Mouse (Mus musculus) layer of hippocampus, adult 18-20 months (tissue): ENCODE results near the gene Tmco1. TPM values are rescaled to one million over a fixed set of nuclear protein-coding genes. Genes with fewer than 3 reads are reported as not detected.

ENCODE experiments used
- DNase-seq, 2 experiments: peaks; one replicate each; pipeline ENCODE4 v3.0.0; 2022; ENCODE audit warnings: low spot score in 2 of 2
- long read RNA-seq: library from polyadenylated mRNA; stranded (forward); transcript quantifications from one replicate; pipeline ENCODE4 v2.0.0, GENCODE M21; 2021
- total RNA-seq, 2 experiments: library from RNA; stranded (reverse); gene quantifications; 2 replicates each; pipeline ENCODE4 v1.2.3; 2021

The Tmco1 gene
- 10 to 100 TPM; 46.8 to 50.3 TPM for total RNA-seq
- long read RNA-seq, transcript Tmco1-204 (7 exons, 1,573 nt), result major isoform, 42 of 47 reads
- long read RNA-seq, partial matches to known transcripts, result 0 of 47 reads
- long read RNA-seq, other reads (novel, unspliced or antisense), result 5 of 47 reads

DNA sequence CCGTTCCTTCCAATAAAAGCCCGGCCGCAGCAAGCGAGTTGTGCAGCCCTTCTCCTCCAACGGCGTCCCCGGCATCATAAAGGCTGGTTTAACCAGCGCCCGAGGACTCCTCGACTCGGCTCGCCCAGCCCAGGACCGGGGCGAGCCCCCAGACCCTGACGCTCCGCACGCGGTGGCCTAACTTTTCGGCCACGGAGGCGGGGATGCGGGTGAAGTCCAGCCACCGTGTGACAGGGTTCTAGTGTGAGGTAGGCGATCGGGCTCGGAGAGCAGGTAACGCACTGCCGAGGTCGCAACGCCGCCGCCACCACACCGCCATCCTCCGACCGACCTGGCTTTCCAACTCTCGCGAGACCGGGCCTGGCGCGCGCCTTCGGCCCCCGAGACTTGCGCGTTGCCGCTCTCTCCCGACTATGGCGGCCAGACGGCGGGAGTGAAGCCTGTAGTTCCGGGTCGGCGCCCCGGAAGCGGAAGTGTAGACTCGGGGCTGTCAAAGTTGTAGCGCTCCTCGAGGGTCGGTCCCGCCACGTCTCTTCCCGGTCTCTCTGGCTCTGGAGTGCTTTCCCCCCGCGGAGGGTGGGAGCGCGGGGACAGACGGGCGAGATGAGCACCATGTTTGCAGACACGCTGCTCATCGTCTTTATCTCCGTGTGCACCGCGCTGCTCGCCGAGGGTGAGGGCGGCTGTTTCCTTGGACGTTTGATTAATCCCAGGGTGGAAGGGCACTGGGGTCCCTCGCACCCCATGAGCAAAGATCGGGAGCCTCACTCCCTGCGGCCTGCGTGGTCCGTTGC lies at the start of gene Tmco1:
Gene Tmco1 (plus strand): TSS at position 118 of the 794 bp plus-strand sequence.
- peak; percentile 96 to 98 for DNase-seq

DNA sequence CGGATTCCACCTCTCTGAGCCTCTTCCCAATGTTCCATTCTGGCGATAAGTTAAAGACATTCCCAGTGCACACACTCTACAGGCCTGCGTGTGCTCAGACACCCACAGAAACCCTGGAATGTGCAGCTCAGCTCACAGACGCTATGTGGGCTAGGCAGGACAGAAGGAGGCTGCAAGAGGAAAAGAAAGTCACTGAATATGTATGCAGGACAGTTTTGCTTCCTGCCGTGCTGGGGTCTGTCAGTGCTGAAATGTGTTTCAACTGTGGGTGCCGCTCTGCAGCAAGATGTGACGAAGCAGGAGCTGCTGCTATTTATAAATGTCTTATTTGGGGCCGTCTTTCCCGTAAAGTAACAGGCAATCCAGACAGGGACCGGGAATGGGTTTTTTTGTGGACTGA lies 48.5 kb upstream of the Tmco1 start:
- peak; percentile 83 for DNase-seq

DNA sequence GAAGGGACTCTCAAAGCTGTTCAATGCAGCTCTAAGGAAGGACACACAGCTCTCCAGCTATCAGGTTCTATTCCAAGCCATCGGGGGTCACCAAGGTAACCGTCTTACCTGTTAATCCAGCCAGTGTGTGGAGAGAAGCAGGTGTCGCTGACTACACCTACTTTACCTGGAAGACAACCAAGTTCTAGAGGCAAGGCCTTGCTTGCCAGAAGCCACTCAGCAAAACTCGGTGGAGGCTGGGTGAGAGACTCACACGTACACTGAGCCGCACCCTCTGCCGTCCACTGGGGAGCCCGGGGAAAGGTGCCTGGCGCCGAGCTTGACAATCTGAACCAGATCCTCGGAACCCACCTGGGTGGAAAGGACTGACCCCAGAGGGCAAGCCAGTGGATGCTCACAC lies 46.4 kb upstream of the Tmco1 start:
- DNase-seq, result no peak

DNA sequence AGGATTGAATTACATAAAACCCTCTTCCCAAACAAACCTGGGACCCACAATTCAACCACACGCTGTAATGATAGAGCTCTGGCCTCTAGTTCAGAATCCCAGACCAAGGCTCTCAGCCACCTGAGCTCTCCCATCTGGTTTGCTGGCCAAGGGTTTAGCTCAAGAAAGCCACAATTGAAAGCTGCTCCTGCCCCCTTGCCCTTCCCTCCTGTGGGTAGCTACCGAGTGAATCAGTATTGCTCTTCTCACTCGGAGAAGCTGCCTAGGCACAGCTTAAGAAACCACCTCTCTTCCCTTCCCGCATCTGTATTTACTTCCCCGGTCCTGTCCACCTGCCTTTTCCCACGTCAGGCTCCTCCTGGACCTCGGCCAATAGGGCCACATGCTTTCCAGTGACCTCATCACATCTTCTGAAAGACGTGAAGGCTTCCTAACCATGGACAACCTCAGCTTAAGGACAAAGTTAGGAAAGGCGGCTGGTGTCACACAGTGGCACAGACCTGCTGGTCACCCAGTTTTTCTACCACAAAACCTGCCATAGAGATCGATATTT lies 45.6 kb upstream of the Tmco1 start:
- no peak for DNase-seq

DNA sequence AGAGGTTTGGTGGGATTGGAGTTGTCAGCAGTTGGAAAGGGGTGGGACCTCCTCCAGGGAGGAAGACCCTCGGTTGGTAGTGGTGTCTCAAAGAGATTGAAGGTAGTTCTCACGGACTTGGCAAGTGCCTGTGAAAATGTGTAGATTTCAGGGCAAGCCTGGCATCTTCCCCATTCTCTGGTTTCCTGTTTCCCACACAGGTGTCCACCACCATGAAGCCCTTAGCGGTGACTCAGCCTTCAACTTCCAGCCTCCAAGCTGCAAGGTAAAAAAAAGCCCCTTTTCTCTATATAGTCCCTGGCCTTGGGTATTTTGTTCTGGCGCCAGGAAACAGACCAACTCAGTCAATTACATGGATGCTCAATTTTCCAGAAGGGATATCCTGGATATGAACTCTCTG lies 42.8 kb upstream of the Tmco1 start:
- no peak for DNase-seq

DNA sequence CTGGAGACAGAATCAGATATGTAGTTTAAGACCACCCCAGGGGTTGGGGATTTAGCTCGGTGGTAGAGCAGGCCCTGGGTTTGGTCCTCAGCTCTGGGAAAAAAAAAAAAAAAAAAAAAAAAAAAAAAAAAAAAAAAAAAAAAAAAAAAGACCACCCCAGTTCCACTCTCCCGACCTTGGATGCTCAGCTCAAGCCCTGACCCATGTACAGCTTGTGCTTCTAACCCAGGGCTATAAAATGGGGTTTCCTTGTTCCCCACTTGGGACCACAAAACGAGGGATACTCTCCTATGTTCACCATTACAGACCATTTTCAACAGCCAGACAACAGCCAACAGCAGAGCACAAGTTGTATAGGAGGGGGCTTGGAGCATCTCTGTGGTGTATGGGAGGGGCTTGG lies 41.5 kb upstream of the Tmco1 start:
- no peak for DNase-seq

DNA sequence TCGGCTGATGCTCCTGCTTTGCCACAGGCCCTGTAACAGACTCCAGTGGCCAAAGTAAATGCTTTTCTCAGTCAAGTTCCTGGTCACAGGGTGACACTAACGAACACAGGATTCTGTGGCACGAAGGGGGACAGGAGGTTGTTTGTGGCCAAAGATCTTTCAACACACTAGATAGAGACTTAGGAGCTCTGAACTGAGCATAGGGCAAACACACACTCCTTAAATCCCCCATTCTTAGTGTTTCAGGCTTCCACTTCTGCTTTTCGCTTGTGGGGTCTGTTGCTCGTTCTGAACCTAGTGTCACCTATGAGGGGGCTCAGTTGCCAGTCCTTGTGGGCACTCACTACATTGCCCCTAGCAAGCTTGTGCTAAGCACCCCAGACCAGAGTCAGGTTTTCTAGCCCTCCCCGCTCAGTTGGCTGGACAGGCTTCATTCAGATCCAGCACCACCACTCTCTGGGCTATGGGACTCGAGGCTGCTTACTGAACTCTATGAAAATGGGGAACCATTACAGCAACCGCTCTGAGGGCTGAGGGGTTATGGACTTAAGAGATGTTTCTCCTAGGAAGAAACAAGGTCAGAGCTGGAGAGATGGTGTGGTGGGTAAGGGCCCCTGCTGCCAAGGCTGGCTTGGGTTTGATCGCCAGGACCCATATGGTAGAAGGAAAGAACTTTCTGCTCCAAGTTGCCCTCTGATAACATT lies 39.7 kb upstream of the Tmco1 start:
- no peak for DNase-seq

DNA sequence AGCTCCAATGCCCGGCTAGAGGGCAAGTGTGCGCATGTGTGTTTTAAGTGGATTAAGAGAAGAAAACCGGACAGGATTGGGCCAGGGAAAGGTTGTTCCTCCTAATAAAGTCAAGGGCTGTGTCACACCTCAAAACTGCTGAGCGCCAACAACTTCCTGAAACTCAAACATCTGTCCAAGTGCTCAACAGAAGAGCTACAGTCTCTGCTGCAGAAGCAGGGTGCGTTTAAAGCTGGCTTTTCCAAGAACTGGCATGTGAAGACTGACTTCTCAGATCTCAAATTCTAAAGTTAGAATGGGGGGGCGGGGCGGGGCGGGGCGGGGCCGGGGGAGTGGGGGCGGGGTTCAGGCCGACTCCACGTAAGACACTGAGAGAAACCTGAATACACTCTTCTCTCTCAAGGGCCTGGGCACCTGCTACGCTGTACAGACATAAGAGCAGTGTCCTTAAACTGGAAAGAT lies 38.8 kb upstream of the Tmco1 start:
- no peak for DNase-seq

DNA sequence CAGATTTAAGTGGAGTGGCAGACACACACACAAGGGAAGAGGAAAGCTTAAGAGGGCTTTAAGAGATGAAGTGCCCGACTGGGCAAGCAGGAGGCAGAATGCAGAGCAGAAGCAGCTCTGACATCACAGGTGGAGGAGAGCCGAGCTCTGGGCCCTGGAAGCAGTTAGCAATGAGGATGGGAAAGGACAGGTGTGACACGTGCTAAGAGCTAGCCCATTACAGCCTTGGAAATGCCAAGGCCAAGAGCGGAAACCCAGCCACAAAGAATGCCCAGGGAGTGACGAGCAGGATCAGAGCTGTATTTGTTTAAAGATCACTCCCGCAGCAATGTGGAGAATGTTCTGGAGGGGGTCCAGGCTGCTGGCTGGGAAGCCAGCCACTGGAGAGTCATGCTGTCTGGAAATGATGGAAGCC lies 38.3 kb upstream of the Tmco1 start:
- DNase-seq, result peak; percentile 71 to 84

DNA sequence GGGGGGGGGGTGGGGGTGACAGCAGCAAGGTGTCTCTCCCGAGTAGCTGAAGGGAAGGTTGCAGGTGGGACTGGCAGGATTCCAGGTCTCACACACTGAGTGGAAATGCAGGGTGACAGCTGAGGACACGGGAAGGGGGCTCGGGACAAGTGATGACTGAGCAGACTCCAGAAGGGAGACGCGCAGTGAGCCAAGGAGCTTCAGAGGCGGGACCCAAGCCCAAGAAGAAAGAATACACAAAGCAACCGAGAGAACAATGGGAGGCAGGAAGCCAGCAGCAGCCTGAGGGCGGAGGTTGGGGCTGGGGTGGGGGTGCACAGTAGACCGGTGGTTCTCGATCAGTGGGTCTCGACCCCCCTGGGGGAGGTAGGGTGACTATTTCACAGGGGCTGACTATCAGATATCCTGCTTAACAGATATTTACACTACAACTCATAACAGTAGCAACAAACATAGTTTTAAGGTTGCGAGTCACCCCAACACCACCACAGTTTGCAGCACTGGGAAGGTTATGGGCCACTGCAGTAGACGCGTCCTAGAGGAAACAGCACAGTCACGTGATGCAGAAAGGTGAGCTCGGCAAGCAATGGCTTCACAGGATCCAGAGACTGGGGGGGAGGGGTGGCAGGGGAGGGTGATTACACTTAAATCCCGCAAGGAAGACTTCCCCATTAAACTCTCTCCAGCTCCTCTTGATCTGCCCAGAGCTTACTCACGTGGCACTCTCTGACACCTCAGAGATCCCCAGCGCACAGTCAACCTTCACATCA lies 37.7 kb upstream of the Tmco1 start:
- DNase-seq, result no peak

DNA sequence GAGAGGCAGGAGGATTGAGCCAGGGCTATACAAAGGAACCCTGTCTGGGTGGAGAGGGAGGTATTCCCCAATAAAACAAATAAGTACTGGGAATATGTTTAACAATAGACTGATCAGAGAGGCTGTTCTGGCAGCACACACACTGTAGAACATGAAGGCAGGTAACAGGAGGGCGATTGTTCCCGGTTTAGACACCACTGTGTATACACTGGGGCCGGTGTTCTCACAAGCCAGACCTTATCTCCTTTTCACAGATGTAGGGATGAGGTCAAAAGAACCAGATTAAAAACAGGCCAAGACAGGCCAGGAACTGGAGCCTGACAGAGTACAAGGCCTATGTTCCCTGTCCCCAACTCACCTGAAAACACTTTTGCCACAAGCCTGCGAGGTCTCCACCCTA lies 36.9 kb upstream of the Tmco1 start:
- no peak for DNase-seq

DNA sequence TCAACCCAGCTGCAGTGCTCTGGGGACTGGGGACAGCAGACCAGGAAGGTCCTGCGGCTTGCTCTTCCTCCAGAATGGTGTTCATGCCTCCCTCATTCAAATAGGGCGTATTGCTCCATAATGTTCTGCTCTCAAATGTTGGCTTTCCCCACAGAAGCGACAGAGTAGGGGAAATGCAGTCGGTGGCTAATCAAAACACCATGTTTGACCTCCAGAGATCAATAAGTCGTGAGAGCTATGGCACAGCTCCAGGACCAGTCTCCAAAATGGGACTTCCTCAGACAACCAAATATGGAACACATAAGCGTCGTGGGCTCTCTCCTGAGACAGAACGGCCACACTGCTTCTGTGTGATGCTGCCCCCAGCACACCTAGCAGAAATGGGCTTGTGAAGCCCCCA lies 36.3 kb upstream of the Tmco1 start:
- no peak for DNase-seq

DNA sequence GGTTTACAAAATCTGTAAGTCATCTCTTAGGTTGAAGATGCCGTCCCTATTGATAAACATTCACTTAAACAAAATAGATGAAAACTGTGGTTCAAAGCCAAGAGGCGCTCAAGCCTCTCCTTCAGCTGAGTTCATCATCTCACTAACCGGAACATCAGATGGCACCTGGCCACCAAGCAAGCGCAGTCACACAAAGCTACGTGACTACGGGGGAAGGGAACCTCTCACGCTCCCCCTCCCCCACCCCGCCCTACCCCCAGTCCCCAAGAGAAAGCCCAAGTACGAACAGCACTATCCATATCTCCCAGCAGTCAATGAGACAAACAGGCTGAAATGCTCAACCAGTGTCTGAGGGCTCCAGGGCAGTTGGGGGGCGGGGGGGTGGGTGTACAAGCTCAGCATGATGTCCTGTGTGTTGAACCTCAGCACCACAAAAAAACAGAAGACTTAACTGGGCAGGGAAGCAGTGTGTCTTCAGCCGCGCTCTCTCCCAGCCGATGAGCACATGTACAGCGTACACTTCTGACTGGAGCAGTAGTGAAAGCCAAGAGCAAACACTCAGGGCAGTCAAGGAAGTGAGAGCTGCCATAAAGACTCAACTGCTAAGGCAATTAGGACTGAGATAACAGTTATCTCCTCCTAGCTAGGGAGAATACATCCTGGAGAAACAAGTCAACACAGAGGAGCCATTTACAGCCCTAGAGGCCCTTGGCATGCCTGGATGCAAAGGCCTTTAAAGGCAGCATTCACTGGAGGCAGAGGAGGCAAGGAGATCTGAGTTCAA lies 34.6 kb upstream of the Tmco1 start:
- DNase-seq, result no peak

DNA sequence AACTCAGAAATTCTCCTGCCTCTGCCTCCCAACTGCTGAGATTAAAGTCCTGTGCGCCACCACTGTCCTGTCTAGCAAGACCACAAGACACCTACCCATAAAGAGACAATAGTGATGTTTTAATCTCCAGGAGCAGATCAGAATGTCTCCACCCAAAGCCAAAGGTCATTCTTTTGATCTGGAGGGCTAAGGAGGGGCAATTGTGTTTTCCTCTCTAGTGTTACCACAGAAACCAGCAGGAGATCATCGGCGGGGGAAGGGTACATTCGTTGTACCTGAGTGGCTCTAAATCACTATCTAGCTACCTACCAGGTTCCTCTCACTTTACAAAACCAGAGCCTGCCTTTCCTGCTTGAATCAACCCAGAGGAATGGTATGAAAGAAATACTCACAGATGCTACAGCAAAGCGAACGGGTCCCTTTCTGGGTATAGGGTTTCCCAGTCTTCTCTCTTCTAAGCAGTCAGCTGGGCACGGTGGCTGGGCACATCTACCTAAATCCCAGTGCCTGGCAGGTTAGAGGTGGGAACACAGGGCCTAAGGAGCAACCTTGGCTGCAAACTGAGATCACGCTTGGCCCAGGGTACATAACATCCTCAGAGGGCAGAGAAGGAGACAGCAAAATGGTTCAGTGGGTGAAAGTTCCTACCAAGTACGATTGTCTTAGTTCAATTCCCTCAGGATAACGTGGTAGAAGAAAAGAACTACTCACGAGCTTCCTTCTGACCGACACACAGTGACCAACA lies 33.4 kb upstream of the Tmco1 start:
- DNase-seq, result no peak

DNA sequence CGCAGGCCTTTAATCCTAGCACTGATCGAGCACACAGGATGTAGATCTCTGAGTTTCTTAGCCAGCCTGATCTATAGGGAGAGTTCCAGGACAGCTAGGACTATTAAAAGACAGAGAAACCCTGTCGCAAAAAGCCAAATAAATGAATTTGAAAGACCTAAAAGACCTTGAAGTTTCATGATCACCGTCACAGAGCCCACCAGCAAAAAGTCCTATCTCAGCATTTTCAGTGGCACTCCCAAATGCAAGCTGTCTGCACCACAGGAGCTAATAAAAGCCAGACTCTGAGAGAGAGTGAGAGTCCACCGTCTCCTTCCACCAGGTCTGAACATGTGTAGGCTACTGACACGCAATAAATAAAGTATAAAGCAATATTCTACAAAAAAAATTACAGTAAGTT lies 29.8 kb upstream of the Tmco1 start:
- DNase-seq, result no peak

DNA sequence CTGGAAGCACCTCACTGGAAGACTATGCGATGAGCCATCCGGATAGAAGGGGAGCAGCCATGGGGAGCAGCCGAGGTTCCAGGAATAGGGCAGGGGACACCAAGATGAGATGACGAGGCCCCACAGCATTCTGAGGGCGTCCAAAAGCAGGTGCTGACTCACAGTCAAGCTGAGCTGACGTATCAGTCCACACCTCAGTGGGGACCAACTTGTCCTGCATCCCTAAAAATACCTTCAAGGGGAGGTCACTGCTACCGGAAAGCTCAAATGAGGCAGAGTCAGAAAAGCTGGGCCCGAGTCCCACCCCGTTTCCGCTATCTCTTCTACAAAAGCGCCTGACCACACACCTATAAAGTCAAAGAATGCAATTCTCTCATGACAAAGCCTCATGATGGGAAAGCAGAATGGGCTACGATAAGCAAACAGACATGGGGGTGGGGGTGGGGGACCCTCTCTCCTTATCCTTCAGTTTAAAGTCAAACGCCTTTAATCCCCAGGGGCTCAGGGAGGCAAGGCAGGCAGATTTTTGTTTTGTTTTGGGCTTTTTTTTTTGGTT lies 28.9 kb upstream of the Tmco1 start:
- no peak for DNase-seq

DNA sequence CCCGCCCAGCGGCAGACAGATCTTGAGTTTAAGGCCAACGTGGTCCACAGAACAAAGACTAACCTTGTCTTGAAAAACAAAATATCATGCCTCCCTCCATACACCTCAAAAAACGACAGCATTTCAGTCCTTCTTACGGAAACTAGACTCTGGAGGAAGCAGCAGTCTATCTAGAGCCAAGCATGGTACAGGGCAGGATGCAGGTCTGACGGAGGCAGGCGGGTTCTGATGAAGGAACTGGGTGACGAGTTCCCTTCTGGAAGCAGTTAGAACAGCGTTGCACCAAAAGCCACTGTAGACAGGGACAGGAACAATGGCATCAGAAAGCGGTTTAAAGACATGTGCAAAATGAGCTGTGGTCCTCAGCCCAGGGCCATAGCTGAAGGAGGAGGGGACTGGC lies 28.1 kb upstream of the Tmco1 start:
- no peak for DNase-seq

DNA sequence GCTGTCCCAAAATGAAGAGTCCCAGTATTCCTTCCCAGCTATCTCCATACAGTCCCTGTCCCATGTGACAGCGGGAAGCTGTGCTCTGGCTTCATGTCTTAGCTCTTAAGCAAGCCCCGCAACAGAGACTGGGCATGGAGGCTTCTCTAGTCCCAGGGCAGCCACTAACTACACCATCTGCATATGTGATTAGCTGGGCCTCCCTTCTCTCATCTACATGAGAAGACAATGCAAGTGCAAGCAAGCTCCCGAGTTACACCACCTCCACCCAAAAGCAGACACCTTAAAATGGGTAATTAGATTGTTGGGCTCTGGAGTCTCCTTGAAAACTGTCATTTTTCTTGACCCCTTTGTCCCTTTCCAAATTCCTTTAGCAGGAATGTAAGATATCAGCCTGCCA lies 26.1 kb upstream of the Tmco1 start:
- no peak for DNase-seq

DNA sequence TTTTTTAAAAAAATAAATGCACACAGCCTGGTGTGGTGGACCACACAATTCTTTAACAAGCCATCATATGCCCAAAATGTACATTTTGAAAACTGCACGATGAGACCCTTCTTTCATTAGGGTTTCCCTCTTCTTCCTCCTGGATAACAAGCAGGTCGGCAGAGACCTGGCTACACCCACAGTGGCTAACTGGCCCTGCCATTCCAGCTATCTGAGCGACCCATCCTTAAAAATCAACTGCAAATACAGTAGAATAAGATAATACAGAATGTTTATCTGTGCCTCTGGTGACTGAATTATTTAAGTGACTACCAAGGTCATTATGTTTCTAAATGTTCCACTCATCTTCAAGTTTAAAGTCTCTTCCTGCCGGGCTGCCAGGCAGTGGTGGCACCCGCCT lies 25.4 kb upstream of the Tmco1 start:
- DNase-seq, result no peak
